Comparison of ENCODE assay signal across 24 mouse cellular contexts in the genomic region with DNA sequence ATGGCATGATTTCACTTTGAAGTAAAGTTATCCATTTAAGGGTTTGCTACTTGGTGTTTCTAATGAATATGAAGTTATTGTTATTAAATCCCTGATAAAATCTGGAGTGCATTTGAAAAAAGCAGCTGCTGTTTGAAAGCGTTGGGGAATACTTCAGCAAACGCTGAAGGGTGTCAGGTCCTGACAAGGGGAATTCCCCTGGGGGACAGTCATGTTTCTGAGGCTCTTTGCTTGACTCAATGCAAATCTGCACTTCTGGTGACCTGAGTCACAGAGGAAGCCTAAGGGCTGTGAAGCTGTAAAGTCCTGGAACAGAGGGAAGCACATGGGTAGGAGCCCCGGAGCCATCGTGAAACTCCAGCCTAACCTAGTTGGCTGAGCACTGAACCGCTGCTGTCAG.
"Had no signal": no experiment of that assay in that cellular context is flagged by ENCODE, and none has a peak within 500 bp of the region (broad histone marks: within the 10 kb centered on the region; RNA-seq: fewer than 3 reads in every experiment).

No protein-coding gene starts in this region.

- H3K9me3 ChIP-seq: kidney, embryonic 15.5 days; limb, embryonic 15.5 days; megakaryocyte, embryonic 14.5 days; midbrain, embryonic 10.5 days; midbrain, embryonic 13.5 days; neural tube, embryonic 13.5 days had no signal

- H3K27me3 ChIP-seq: kidney, embryonic 15.5 days; limb, embryonic 15.5 days; midbrain, embryonic 13.5 days; neural tube, embryonic 13.5 days had no signal

- H3K36me3 ChIP-seq: midbrain, embryonic 13.5 days; neural tube, embryonic 13.5 days had no signal

- DNase-seq: kidney, adult 11 months; kidney, postnatal 14 days; kidney, postnatal 4 days; layer of hippocampus, adult 9-11 months; liver, postnatal 0 days; lung, embryonic 14.5 days; retina, postnatal 1 day; right cerebral cortex, postnatal 25 days; spleen, adult 18-20 months; thymus, adult 18-20 months; thymus, postnatal 36 days had no signal

- H3K4me3 ChIP-seq: kidney, embryonic 15.5 days; layer of hippocampus, adult 2 months; limb, embryonic 15.5 days; megakaryocyte, embryonic 14.5 days; midbrain, embryonic 10.5 days; midbrain, embryonic 13.5 days; myocyte; neural tube, embryonic 13.5 days had no signal

- H3K27ac ChIP-seq: kidney, embryonic 15.5 days; limb, embryonic 15.5 days; liver, embryonic 14.5 days; macrophage; midbrain, embryonic 10.5 days; midbrain, embryonic 13.5 days; neural tube, embryonic 13.5 days had no signal

- H3K9ac ChIP-seq: kidney, embryonic 15.5 days; limb, embryonic 15.5 days; liver, embryonic 14.5 days; liver, postnatal 0 days; lung, embryonic 14.5 days; midbrain, embryonic 13.5 days; neural tube, embryonic 13.5 days had no signal

- ATAC-seq: liver, postnatal 0 days; lung, postnatal 0 days; midbrain, embryonic 13.5 days; midbrain, embryonic 16.5 days had no signal

- H3K4me1 ChIP-seq: neural tube, embryonic 13.5 days had no signal

- H3K4me2 ChIP-seq: kidney, embryonic 15.5 days; limb, embryonic 15.5 days; liver, embryonic 11.5 days; lung, embryonic 14.5 days; midbrain, embryonic 13.5 days; neural tube, embryonic 13.5 days had no signal
